Mouse (Mus musculus): ENCODE data around the gene Adgrg4. TPM values are rescaled to one million over a fixed set of nuclear protein-coding genes. Genes with fewer than 3 reads are reported as not detected.
A peak's percentile ranks its signal among the peaks of the same experiment; 100 is the strongest.

Gene Adgrg4
- 0.10 TPM in 1 of 2 replicates, not detected in the other for polyA plus RNA-seq (2016; fragmentation: Nextera tagmentation; extraction: Ambion mirVana)

DNA sequence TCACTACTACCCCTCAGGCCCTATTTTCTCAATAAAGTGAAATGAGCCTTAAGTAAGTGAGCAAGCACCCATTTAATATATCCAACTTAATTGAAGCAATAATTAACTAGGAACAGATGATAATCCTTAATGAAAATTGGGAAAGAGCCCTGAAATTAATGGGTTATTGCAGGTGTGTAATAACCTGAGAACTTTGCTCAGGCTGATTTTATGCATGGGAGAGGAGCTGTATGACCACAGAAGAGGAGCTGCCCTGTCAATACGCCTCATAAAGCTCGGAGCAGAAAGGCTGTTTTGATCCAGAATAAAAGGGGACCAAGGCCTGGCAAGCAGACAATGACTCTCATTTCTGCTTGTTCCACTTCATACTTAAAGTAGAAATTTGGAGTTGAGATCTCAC is at the start of gene Adgrg4:
TSS of gene Adgrg4 (plus strand) at position 301 of the 400 bp plus-strand sequence.
- Histone ChIP-seq H3K9me3 (replicated peaks) (no peaks in the 10 kb centered on the region), H3K4me3 (no peak within 1 kb of the TSS), H3K36me3 (no peaks in the 10 kb centered on the region), H3K4me1 (no peaks in the 10 kb centered on the region), H3K27ac (no peak within 1 kb of the TSS), H3K27me3 (ENCODE audit: low read depth, poor library complexity, severe bottlenecking) (no peaks in the 10 kb centered on the region)
- 90% methylated on average over 2 of the region's 2 CpGs for WGBS
- DNase-seq (ENCODE audit: low spot score) = no peak

DNA sequence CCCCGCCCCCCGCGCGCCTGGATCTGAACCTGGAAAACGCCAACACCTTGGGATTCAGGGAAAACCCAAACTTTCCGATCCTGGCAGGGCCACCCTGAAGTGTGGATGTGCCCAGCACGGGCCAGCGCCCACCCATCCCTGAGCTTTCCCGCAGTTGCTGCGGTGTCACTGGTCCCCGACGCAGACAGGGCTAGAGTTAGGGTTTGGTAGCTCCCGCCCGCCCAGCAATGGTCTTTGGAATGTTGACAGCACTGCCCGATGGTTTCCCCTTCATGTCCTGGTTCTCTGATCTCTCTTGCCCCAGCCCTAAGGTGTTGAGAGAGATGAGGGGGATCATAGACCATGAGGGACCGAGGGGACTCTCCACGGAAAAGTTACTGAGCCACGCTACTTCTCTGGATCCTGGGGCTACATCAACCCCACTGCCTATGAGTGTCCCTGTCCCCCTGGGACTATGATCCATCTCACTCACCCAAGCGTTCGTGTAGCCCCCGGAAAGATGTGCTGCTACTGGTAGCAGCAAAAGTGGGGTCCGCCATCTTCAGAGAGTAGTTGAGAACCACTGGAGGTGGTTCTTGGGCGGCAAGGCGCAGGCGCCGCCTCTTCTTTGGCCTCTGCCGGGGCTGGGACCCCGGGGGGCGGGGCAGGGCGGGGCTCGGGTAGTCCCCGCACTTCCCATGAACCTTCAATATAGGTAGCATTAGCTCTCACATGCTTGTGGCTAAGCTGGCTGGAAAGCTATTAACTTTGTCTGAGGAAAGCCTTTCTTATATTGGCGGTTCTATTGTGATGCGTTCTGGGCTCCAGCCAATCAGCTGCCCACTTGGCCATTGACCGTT is 48.0 kb upstream of the Adgrg4 start, which contains the start of gene Map7d3:
TSS of gene Map7d3 (minus strand) at position 562 of the 839 bp plus-strand sequence.
- peak; percentile 41 for DNase-seq (ENCODE audit: low spot score)
- Histone ChIP-seq H3K9me3 (replicated peaks) (no peaks in the 10 kb centered on the region), H3K4me1 (no peaks in the 10 kb centered on the region), H3K4me3 (peak within 1 kb of the TSS; percentile 57), H3K27ac (no peak within 1 kb of the TSS), H3K36me3 (no peaks in the 10 kb centered on the region), H3K27me3 (ENCODE audit: low read depth, poor library complexity, severe bottlenecking) (no peaks in the 10 kb centered on the region)
- WGBS = 14% methylated on average over 35 of the region's 35 CpGs

DNA sequence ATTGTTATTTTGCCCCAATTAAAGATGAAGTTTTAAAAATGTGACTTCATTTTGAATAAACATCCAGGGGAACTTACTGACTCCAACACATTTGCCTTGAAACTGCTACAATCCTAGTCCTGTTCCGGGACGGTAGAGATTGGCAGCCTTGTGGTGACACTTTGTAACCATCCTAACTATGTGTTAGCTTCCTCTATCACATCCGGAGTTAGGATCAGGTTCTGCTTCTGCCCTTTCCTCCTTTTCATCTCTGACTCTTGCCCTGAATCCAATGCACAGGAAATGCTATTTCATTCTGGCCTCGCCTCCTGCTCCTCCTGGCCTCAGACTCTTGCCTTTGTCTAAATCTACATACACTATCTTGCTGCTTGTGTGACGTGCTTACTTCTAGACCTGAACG is 42.5 kb upstream of the Adgrg4 start:
- H3K4me3 ChIP-seq = no peak overlapping the region
- H3K4me1 ChIP-seq = no peaks in the 10 kb centered on the region
- 86% methylated on average over 6 of the region's 6 CpGs for WGBS
- no peaks in the 10 kb centered on the region for H3K27me3 ChIP-seq (ENCODE audit: low read depth, poor library complexity, severe bottlenecking)
- H3K27ac ChIP-seq = no peak overlapping the region
- no peaks in the 10 kb centered on the region for H3K9me3 ChIP-seq (replicated peaks)
- no peaks in the 10 kb centered on the region for H3K36me3 ChIP-seq
- DNase-seq (ENCODE audit: low spot score) = no peak

DNA sequence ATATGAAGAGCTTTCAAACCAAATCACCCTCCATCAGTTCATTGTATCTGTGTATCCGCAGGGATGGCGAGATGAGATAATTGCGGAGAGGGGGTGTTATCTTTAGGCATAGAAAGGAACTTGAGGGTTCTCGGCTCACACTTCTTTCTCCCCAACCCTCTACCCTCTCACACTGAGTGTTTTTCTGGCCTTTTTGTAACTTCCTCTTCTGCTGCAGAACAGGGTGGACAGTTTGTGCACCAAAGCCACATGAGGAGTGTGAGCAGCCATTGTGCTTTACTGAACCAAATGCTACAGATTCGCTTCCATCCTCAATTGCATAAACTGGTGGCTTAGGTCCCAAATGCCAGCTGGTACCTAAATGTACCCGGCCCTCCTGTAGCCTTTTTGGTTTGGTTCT is 34.1 kb upstream of the Adgrg4 start:
- H3K27me3 ChIP-seq (ENCODE audit: low read depth, poor library complexity, severe bottlenecking) = no peaks in the 10 kb centered on the region
- no peak overlapping the region for H3K4me3 ChIP-seq
- no peak overlapping the region for H3K27ac ChIP-seq
- DNase-seq (ENCODE audit: low spot score) = no peak
- WGBS = 83% methylated on average over 6 of the region's 6 CpGs
- H3K4me1 ChIP-seq = no peaks in the 10 kb centered on the region
- no peaks in the 10 kb centered on the region for H3K9me3 ChIP-seq (replicated peaks)
- H3K36me3 ChIP-seq = no peaks in the 10 kb centered on the region

DNA sequence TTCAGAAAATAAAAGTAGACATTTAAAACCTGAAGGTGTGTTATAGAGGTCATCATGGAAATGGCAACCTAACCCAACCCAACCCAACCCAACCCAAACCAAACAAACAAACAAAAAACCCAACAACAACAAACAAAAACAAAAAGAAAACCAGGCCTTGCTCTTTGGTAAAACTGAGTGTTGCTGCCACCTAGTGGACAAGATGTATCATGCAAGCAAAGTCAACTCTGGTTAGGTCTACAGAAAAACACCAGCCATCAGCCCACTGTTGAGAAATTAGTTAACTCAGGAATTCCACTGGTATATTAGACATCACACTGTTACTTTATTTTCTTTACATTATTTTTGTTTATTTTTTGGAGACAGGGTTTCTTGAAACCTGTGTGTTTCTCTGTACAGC is 30.6 kb upstream of the Adgrg4 start:
- Histone ChIP-seq H3K27me3 (ENCODE audit: low read depth, poor library complexity, severe bottlenecking) (no peaks in the 10 kb centered on the region), H3K4me3 (no peak overlapping the region), H3K9me3 (replicated peaks) (no peaks in the 10 kb centered on the region), H3K27ac (no peak overlapping the region), H3K36me3 (no peaks in the 10 kb centered on the region), H3K4me1 (no peaks in the 10 kb centered on the region)
- DNase-seq (ENCODE audit: low spot score) = no peak

DNA sequence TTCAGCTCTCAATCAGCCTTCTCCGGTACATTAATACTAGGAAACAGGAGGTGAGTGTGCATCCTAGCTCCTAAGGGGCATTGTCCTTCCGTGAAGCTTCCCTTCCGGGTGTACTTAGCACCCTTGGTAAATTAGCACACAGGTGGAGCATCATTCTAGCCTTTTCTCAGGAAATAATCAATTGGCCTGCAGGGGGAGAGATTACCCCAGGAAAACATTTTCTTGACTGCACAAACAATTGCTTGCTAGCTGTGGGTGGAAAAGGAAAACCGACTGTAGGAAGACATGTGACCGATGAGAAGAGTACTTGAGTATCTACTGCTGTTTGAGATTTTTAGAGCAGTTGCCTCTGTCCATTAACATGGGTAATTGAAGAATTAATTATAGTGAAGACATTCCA is 28.7 kb upstream of the Adgrg4 start:
- 71% methylated on average over 5 of the region's 5 CpGs for WGBS
- no peaks in the 10 kb centered on the region for H3K36me3 ChIP-seq

DNA sequence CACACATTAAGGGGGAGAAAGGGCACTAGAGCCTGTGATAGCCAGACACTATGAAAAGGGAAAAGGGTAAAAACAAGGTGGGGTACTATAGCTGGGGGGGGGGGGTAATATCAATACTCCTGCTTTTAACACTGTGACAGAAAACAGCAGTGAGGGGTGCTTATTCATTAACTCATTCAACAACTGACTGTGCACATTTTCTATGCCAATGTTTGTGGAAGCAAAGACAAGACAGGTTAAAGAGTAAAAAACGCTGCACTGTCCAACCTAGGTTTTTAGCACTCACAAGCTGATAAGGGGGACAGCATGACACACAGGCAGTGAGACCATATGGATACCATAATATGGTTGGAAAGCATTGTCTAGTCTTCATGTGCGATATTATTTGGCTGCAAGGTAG is 142.9 kb downstream of the Adgrg4 start:
- H3K36me3 ChIP-seq = no peaks in the 10 kb centered on the region
- H3K4me3 ChIP-seq = no peak overlapping the region
- H3K27ac ChIP-seq = no peak overlapping the region
- no peaks in the 10 kb centered on the region for H3K27me3 ChIP-seq (ENCODE audit: low read depth, poor library complexity, severe bottlenecking)
- DNase-seq (ENCODE audit: low spot score) = no peak
- WGBS = 84% methylated on average over 2 of the region's 2 CpGs
- H3K4me1 ChIP-seq = no peaks in the 10 kb centered on the region
- H3K9me3 ChIP-seq (replicated peaks) = no peaks in the 10 kb centered on the region

More for the DNA sequence above, 28.7 kb upstream of the Adgrg4 start:
- no peak overlapping the region for H3K27ac ChIP-seq
- H3K27me3 ChIP-seq (ENCODE audit: low read depth, poor library complexity, severe bottlenecking) = no peaks in the 10 kb centered on the region
- no peak overlapping the region for H3K4me3 ChIP-seq
- H3K9me3 ChIP-seq (replicated peaks) = no peaks in the 10 kb centered on the region
- H3K4me1 ChIP-seq = no peaks in the 10 kb centered on the region
- DNase-seq (ENCODE audit: low spot score) = no peak

DNA sequence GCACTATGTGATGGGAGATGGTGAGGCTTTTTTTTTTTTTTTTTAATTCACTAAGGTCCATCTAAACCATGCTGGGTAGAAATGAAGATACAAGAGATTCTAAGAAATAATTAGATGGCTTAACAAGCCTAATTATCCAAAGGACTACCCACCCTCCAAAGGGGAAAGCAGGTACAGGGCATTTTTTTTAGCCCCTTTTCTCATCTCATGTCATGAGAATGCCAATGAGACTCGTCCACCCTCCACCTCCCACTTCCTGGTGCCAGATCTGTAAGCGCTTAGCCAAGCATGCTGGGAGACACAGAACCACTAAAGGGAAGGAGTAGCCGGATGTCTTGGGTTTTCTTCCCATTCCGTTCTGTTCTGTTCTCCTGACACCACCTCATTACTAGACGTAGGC is 172.8 kb downstream of the Adgrg4 start, which contains the start of gene Brs3:
TSS of gene Brs3 (plus strand) at position 301 of the 400 bp plus-strand sequence.
- Histone ChIP-seq H3K9me3 (replicated peaks) (no peaks in the 10 kb centered on the region), H3K36me3 (no peaks in the 10 kb centered on the region), H3K4me1 (no peaks in the 10 kb centered on the region), H3K27me3 (ENCODE audit: low read depth, poor library complexity, severe bottlenecking) (no peaks in the 10 kb centered on the region), H3K27ac (no peak within 1 kb of the TSS), H3K4me3 (no peak within 1 kb of the TSS)
- no peak for DNase-seq (ENCODE audit: low spot score)
- 95% methylated on average over 5 of the region's 5 CpGs for WGBS

DNA sequence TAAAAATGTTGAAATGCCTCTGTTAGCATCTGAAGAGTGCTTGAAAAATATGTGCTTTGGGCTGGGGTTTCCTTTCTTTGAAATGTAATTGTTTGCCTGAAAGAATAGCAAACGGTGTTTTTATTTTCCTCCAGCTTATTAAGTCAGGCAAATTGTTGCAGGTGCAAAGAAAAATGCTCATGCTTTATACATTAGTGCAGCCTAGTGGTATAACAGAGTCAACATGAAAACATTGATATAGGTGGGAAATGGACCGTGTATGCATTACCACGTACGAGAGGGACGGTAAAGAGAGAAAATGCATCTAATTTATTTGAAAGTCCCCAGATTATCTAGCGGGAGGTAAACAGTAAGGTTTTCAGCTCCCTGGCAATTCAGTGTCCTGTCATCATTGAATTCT is 173.9 kb downstream of the Adgrg4 start:
- Histone ChIP-seq H3K9me3 (replicated peaks) (no peaks in the 10 kb centered on the region), H3K4me3 (no peak overlapping the region), H3K27me3 (ENCODE audit: low read depth, poor library complexity, severe bottlenecking) (no peaks in the 10 kb centered on the region), H3K27ac (no peak overlapping the region), H3K36me3 (no peaks in the 10 kb centered on the region), H3K4me1 (no peaks in the 10 kb centered on the region)
- DNase-seq (ENCODE audit: low spot score) = no peak
- 91% methylated on average over 6 of the region's 6 CpGs for WGBS

Other genes with a start within 250 kb of the Adgrg4 start
- gene Fhl1, start 138.4 kb upstream of the Adgrg4 start, polyA plus RNA-seq (2016; fragmentation: Nextera tagmentation; extraction: Ambion mirVana) = 45.0 and 49.2 TPM in 2 replicates
- 1.9 and 2.0 TPM in 2 replicates for gene Map7d3, start 47.8 kb upstream of the Adgrg4 start, polyA plus RNA-seq (2016; fragmentation: Nextera tagmentation; extraction: Ambion mirVana)
- not detected in 2 replicates for gene Brs3, start 172.9 kb downstream of the Adgrg4 start, polyA plus RNA-seq (2016; fragmentation: Nextera tagmentation; extraction: Ambion mirVana)
- 65.1 and 79.3 TPM in 2 replicates for gene Htatsf1, start 183.4 kb downstream of the Adgrg4 start, polyA plus RNA-seq (2016; fragmentation: Nextera tagmentation; extraction: Ambion mirVana)
- 0.15 and 0.20 TPM in 2 replicates for gene Vgll1, start 217.9 kb downstream of the Adgrg4 start, polyA plus RNA-seq (2016; fragmentation: Nextera tagmentation; extraction: Ambion mirVana)